ENCODE assay signal across 26 mouse cellular contexts in genomic region chr9:63215031-63215430, GRCm38 (mm10).
"Had no signal": no experiment of that assay in that cellular context is flagged by ENCODE, and none has a peak within 500 bp of the region (broad histone marks: within the 10 kb centered on the region; RNA-seq: fewer than 3 reads in every experiment).

No protein-coding gene starts in this region.

- H3K9me3 ChIP-seq: heart, embryonic 13.5 days; heart, embryonic 15.5 days; intestine, embryonic 15.5 days; limb, embryonic 10.5 days; limb, embryonic 12.5 days; liver, embryonic 13.5 days; liver, embryonic 15.5 days had no signal

- H3K9ac ChIP-seq: heart, embryonic 13.5 days; heart, embryonic 15.5 days; hindbrain, embryonic 14.5 days; intestine, embryonic 15.5 days; limb, embryonic 12.5 days; liver, embryonic 13.5 days; liver, embryonic 15.5 days; liver, postnatal 0 days had no signal

- H3K4me2 ChIP-seq: heart, embryonic 11.5 days; heart, embryonic 13.5 days; heart, embryonic 15.5 days; hindbrain, embryonic 14.5 days; intestine, embryonic 15.5 days; limb, embryonic 12.5 days; liver, embryonic 13.5 days; liver, embryonic 15.5 days had no signal

- H3K27me3 ChIP-seq: heart, embryonic 13.5 days; heart, embryonic 15.5 days; intestine, embryonic 15.5 days; limb, embryonic 12.5 days; liver, embryonic 13.5 days; liver, embryonic 15.5 days had no signal

- H3K4me3 ChIP-seq: gastrocnemius, adult 2 months; heart, adult 2 months; heart, embryonic 13.5 days; heart, embryonic 15.5 days; intestine, embryonic 15.5 days; layer of hippocampus, adult 2 months; left cerebral cortex, adult 2 months; limb, embryonic 10.5 days; limb, embryonic 12.5 days; liver, embryonic 13.5 days; liver, embryonic 15.5 days had no signal

- ATAC-seq: hindbrain, embryonic 16.5 days; inflammation-experienced regulatory T-cells, adult 6 months; intestine, embryonic 15.5 days; intestine, postnatal 0 days; liver, postnatal 0 days had no signal

- H3K4me1 ChIP-seq: heart, embryonic 13.5 days; heart, embryonic 15.5 days; liver, embryonic 13.5 days; liver, embryonic 15.5 days had no signal

- H3K27ac ChIP-seq: gastrocnemius, adult 2 months; heart, adult 2 months; heart, embryonic 13.5 days; heart, embryonic 15.5 days; hindbrain, embryonic 14.5 days; intestine, embryonic 15.5 days; layer of hippocampus, adult 2 months; left cerebral cortex, adult 2 months; limb, embryonic 10.5 days; limb, embryonic 12.5 days; liver, embryonic 13.5 days; liver, embryonic 15.5 days had no signal

- DNase-seq: gastrocnemius, adult 2 months; gastrocnemius, postnatal 10 days; gastrocnemius, postnatal 25 days; heart, adult 2 months; heart, postnatal 4 days; kidney, adult 18-20 months; kidney, adult 8-10 months; kidney, postnatal 10 days; kidney, postnatal 25 days; kidney, postnatal 4 days; liver; liver, embryonic 13.5 days; liver, postnatal 0 days had no signal

- H3K36me3 ChIP-seq: intestine, embryonic 15.5 days; liver, embryonic 13.5 days had no signal
